In the genomic region with DNA sequence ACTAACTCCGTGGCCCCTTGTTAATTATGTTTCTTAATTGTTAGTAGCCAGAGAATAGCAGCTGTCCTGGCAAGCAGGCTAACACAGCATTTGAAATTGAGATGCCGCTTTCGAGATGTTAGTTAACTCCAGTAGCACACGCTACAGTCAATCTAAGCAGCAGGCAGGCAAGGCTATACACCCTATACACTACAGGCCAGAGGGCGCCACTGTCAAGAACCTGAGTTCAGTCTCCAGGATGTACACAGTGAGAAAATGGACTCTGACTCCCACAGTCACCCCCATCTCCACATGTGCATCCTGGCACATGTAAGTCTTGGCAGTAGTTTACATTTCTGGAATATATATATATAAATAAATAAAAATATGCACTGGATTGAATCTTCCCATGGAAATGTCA, we compare ENCODE assay signal across 18 mouse cellular contexts. TPM values are rescaled to one million over a fixed set of nuclear protein-coding genes. Genes with fewer than 3 reads are reported as not detected.
DNase-seq lines count a peak whose midpoint lies in the region; ATAC-seq and TF ChIP-seq lines count a peak whose summit lies in the region.
"Had no signal": no experiment of that assay in that cellular context is flagged by ENCODE, and none has a peak within 500 bp of the region (broad histone marks: within the 10 kb centered on the region; RNA-seq: fewer than 3 reads in every experiment).

No protein-coding gene starts in this region.

- H3K27ac ChIP-seq in intestine, postnatal 0 days (ENCODE audit: low read depth, low read length) = no peak overlapping the region
- H3K27ac ChIP-seq in intestine, embryonic 15.5 days = no peak overlapping the region
- no peak overlapping the region for H3K27ac ChIP-seq in MEL (ENCODE audit: control insufficient read depth, low read depth, low read length)
- H3K27ac ChIP-seq in forebrain, embryonic 14.5 days (ENCODE audit: low read depth, low read length) = no peak overlapping the region
- H3K27ac ChIP-seq: forebrain, embryonic 13.5 days; liver, embryonic 13.5 days; neural tube, embryonic 12.5 days had no signal

- H3K9me3 ChIP-seq in intestine, postnatal 0 days (ENCODE audit: control insufficient read depth) = no peaks in the 10 kb centered on the region
- no peaks in the 10 kb centered on the region for H3K9me3 ChIP-seq in intestine, embryonic 15.5 days
- no peaks in the 10 kb centered on the region for H3K9me3 ChIP-seq in MEL (replicated peaks; ENCODE audit: insufficient read depth, low read length)
- no peaks in the 10 kb centered on the region for H3K9me3 ChIP-seq in forebrain, embryonic 14.5 days (replicated peaks; ENCODE audit: control insufficient read depth, low read length)
- H3K9me3 ChIP-seq: forebrain, embryonic 13.5 days; liver, embryonic 13.5 days; neural tube, embryonic 12.5 days had no signal

- no peak for TF ChIP-seq EP300 in MEL (IDR thresholded peaks at IDR 0.05; ENCODE audit: low read depth in 1 of 2, low read length in 2 of 2)

- no peak overlapping the region for H3K9ac ChIP-seq in intestine, postnatal 0 days (ENCODE audit: low read depth, low read length)
- H3K9ac ChIP-seq in intestine, embryonic 15.5 days = no peak overlapping the region
- H3K9ac ChIP-seq in MEL (ENCODE audit: control insufficient read depth, low read depth, low read length, poor library complexity, severe bottlenecking) = no peak overlapping the region
- no peak overlapping the region for H3K9ac ChIP-seq in forebrain, embryonic 14.5 days (ENCODE audit: low read length)
- H3K9ac ChIP-seq: forebrain, embryonic 13.5 days; liver, embryonic 13.5 days; neural tube, embryonic 12.5 days had no signal

- no peaks in the 10 kb centered on the region for H3K79me2 ChIP-seq in MEL (ENCODE audit: control insufficient read depth, insufficient read depth, low read length, poor library complexity)

- H3K4me2 ChIP-seq in intestine, postnatal 0 days (replicated peaks; ENCODE audit: low read depth) = no peak overlapping the region
- no peak overlapping the region for H3K4me2 ChIP-seq in intestine, embryonic 15.5 days (replicated peaks)
- H3K4me2 ChIP-seq in forebrain, embryonic 14.5 days (ENCODE audit: low read length) = no peak overlapping the region
- H3K4me2 ChIP-seq: forebrain, embryonic 13.5 days; liver, embryonic 13.5 days; neural tube, embryonic 12.5 days had no signal

- WGBS in intestine, postnatal 0 days = 80% methylated on average over 5 of the region's 5 CpGs
- WGBS in intestine, embryonic 15.5 days = 82% methylated on average over 5 of the region's 5 CpGs
- WGBS in forebrain, embryonic 14.5 days = 70% methylated on average over 5 of the region's 5 CpGs

- no peaks in the 10 kb centered on the region for H3K4me1 ChIP-seq in intestine, postnatal 0 days (replicated peaks; ENCODE audit: control insufficient read depth, insufficient read depth, low read length)
- no peaks in the 10 kb centered on the region for H3K4me1 ChIP-seq in intestine, embryonic 15.5 days (replicated peaks)
- H3K4me1 ChIP-seq in MEL (ENCODE audit: control insufficient read depth in 1 of 2, insufficient read depth in 2 of 2, low read length in 2 of 2) = no peaks in the 10 kb centered on the region; a peak in 1 of 4 replicates
- H3K4me1 ChIP-seq in forebrain, embryonic 14.5 days (ENCODE audit: control insufficient read depth, insufficient read depth, low read length) = no peaks in the 10 kb centered on the region
- H3K4me1 ChIP-seq: forebrain, embryonic 13.5 days; neural tube, embryonic 12.5 days had no signal

- DNase-seq in lung, postnatal 36 days = peak; percentile 13
- no peak for DNase-seq in lung, postnatal 25 days (ENCODE audit: low spot score)
- DNase-seq in MEL (ENCODE audit: low read depth, low spot score) = peak; percentile 11
- DNase-seq in naive thymus-derived CD4-positive, alpha-beta T cell, adult 2 months (ENCODE audit: low read depth) = peak; percentile 19
- DNase-seq in forebrain, embryonic 14.5 days (ENCODE audit: low spot score) = no peak
- DNase-seq: adrenal gland, adult 2 months; cerebellum, adult 11-12 months; kidney, postnatal 10 days; layer of hippocampus, adult 9-11 months; liver, embryonic 13.5 days; right cerebral cortex, postnatal 14 days had no signal

- TF ChIP-seq POLR2A in MEL (IDR thresholded peaks at IDR 0.05; ENCODE audit: control insufficient read depth in 1 of 2, insufficient read depth in 1 of 2, low read depth in 1 of 2, low read length in 2 of 2, poor library complexity in 1 of 2) = no peak

- H3K4me3 ChIP-seq in intestine, postnatal 0 days (ENCODE audit: low read depth, low read length) = no peak overlapping the region
- no peak overlapping the region for H3K4me3 ChIP-seq in intestine, embryonic 15.5 days (replicated peaks)
- no peak overlapping the region for H3K4me3 ChIP-seq in MEL (ENCODE audit: control insufficient read depth in 1 of 2, insufficient read depth in 1 of 2, low read depth in 2 of 2, low read length in 2 of 2)
- no peak overlapping the region for H3K4me3 ChIP-seq in forebrain, embryonic 14.5 days (ENCODE audit: low read depth, low read length)
- H3K4me3 ChIP-seq: forebrain, embryonic 13.5 days; liver, embryonic 13.5 days; neural tube, embryonic 12.5 days had no signal

- TF ChIP-seq RAD21 in MEL (IDR thresholded peaks at IDR 0.05; ENCODE audit: low read depth, low read length) = peak; percentile 38

- H3K36me3 ChIP-seq in intestine, postnatal 0 days (ENCODE audit: control insufficient read depth, insufficient read depth) = no peaks in the 10 kb centered on the region
- no peaks in the 10 kb centered on the region for H3K36me3 ChIP-seq in intestine, embryonic 15.5 days
- H3K36me3 ChIP-seq in MEL (ENCODE audit: control insufficient read depth in 1 of 2, insufficient read depth in 2 of 2, low read length in 2 of 2) = no peaks in the 10 kb centered on the region
- no peaks in the 10 kb centered on the region for H3K36me3 ChIP-seq in forebrain, embryonic 14.5 days (ENCODE audit: control insufficient read depth, insufficient read depth, low read length)
- H3K36me3 ChIP-seq: liver, embryonic 13.5 days; neural tube, embryonic 12.5 days had no signal

- ATAC-seq in intestine, postnatal 0 days = no peak
- no peak for ATAC-seq in intestine, embryonic 15.5 days
- no peak for ATAC-seq in forebrain, embryonic 14.5 days
- ATAC-seq: forebrain, embryonic 13.5 days; midbrain, embryonic 16.5 days had no signal

- peak; percentile 57 for TF ChIP-seq CTCF in intestine, postnatal 0 days (IDR thresholded peaks at IDR 0.05; ENCODE audit: low read depth)
- TF ChIP-seq CTCF in MEL (IDR thresholded peaks at IDR 0.05 in 2 of 3, conservative IDR thresholded peaks at IDR 0.05 in 1 of 3; ENCODE audit: control insufficient read depth in 1 of 3, insufficient read depth in 1 of 3, low read depth in 2 of 3, low read length in 3 of 3, poor library complexity in 1 of 3, severe bottlenecking in 1 of 3) = peak in 2 of 3 experiments; percentile 34 to 38; a peak in 3 of 6 replicates

- H3K27me3 ChIP-seq in intestine, postnatal 0 days (replicated peaks; ENCODE audit: control insufficient read depth, insufficient read depth, low read length) = no peaks in the 10 kb centered on the region
- no peaks in the 10 kb centered on the region for H3K27me3 ChIP-seq in intestine, embryonic 15.5 days (replicated peaks)
- H3K27me3 ChIP-seq in MEL (ENCODE audit: control insufficient read depth in 1 of 2, insufficient read depth in 2 of 2, low read length in 2 of 2) = peaks cover 0 to 3% of the 10 kb centered on the region in 2 experiments; a peak in 3 of 4 replicates
- H3K27me3 ChIP-seq in forebrain, embryonic 14.5 days (replicated peaks; ENCODE audit: control insufficient read depth, insufficient read depth, low read length) = no peaks in the 10 kb centered on the region
- H3K27me3 ChIP-seq: liver, embryonic 13.5 days; neural tube, embryonic 12.5 days had no signal

TF ChIP-seq in MEL, 35 proteins besides CTCF, POLR2A, EP300 and RAD21:
- TF ChIP-seq ZC3H11A (IDR thresholded peaks at IDR 0.05; ENCODE audit: low read depth, low read length) (0 out of 2 replicates have a peak, but pooled peaks have one; percentile 12), USF2 (IDR thresholded peaks at IDR 0.05; ENCODE audit: borderline replicate concordance in 1 of 2, insufficient read depth in 1 of 2, low read depth in 1 of 2, low read length in 2 of 2) (no peak), GABPA (IDR thresholded peaks at IDR 0.05; ENCODE audit: low read depth, low read length) (no peak), SMC3 (IDR thresholded peaks at IDR 0.05; ENCODE audit: low read depth, low read length) (peak; percentile 44; the same call in 1 of the 2 replicates), POLR2AphosphoS2 (IDR thresholded peaks at IDR 0.05; ENCODE audit: low read length) (no peak), ZKSCAN1 (IDR thresholded peaks at IDR 0.05; ENCODE audit: low read depth, low read length) (no peak), RCOR1 (IDR thresholded peaks at IDR 0.05; ENCODE audit: low read depth, low read length) (no peak)
TF ChIP-seq in MEL: peak in this region for 2.

RNA-seq across cellular contexts. Expression of a gene that starts 22.6 kb away (rescaled TPM):
- polyA plus RNA-seq in intestine, postnatal 0 days (2015; fragmentation: Nextera tagmentation; extraction: Ambion mirVana) = 0.04 TPM in 1 of 2 replicates, not detected in the other
- polyA plus RNA-seq in intestine, embryonic 15.5 days (2015; fragmentation: Nextera tagmentation; extraction: Ambion mirVana) = 0.08 and 0.14 TPM in 2 replicates
- not detected in 2 replicates for total RNA-seq in MEL (2012; rRNA removed)
- polyA plus RNA-seq in MEL (2012; ENCODE audit: insufficient read depth in 1 of 2, insufficient read length in 2 of 2, low read depth in 1 of 2, low replicate concordance in 2 of 2, missing spikeins in 1 of 2) = not detected
- 0.06 and 0.07 TPM in 2 replicates for polyA plus RNA-seq in forebrain, embryonic 14.5 days (2014; fragmentation: Nextera tagmentation; extraction: Ambion mirVana)
- total RNA-seq: gastrocnemius, adult 18-20 months; heart, postnatal 25 days had no signal
- polyA plus RNA-seq: adrenal gland, adult 2 months; liver, embryonic 13.5 days had no signal

RNA-seq across cellular contexts. Expression of a gene that starts 22.8 kb away (rescaled TPM):
- 26.1 and 26.5 TPM in 2 replicates for polyA plus RNA-seq in intestine, postnatal 0 days (2015; fragmentation: Nextera tagmentation; extraction: Ambion mirVana)
- polyA plus RNA-seq in intestine, embryonic 15.5 days (2015; fragmentation: Nextera tagmentation; extraction: Ambion mirVana) = 27.2 and 28.2 TPM in 2 replicates
- 15.1 and 16.1 TPM in 2 replicates for total RNA-seq in MEL (2012; rRNA removed)
- 10 to 100 TPM in 1 of 2 experiments, not detected in 1; 27.4 TPM for polyA plus RNA-seq in MEL (2012; ENCODE audit: insufficient read depth in 1 of 2, insufficient read length in 2 of 2, low read depth in 1 of 2, low replicate concordance in 2 of 2, missing spikeins in 1 of 2)
- 50.1 and 61.6 TPM in 2 replicates for polyA plus RNA-seq in forebrain, embryonic 14.5 days (2014; fragmentation: Nextera tagmentation; extraction: Ambion mirVana)

Comparison
In these comparisons a context has a peak if more than half of its experiments do, and no peak if none do; other contexts are left out.
1. DNase-seq: peak in lung, postnatal 36 days (single experiment), MEL (single experiment) and naive thymus-derived CD4-positive, alpha-beta T cell, adult 2 months (single experiment); none in lung, postnatal 25 days (single experiment) and forebrain, embryonic 14.5 days (single experiment).